Mouse (Mus musculus) inflammation-experienced regulatory T-cells, adult 6 months (primary cell): ENCODE data around the gene Olfr642. TPM values are rescaled to one million over a fixed set of nuclear protein-coding genes. Genes with fewer than 3 reads are reported as not detected.

Experiments
- ATAC-seq: one replicate; pipeline ENCODE4 v1.8.0; 2017
- polyA plus RNA-seq, 3 experiments: library from polyadenylated mRNA; unstranded; fragments of 100-300 nt; shearing (Covaris generic); gene quantifications; one replicate each; pipeline ENCODE4 v1.2.1; 2017

Gene Olfr642
- not detected for polyA plus RNA-seq

DNA sequence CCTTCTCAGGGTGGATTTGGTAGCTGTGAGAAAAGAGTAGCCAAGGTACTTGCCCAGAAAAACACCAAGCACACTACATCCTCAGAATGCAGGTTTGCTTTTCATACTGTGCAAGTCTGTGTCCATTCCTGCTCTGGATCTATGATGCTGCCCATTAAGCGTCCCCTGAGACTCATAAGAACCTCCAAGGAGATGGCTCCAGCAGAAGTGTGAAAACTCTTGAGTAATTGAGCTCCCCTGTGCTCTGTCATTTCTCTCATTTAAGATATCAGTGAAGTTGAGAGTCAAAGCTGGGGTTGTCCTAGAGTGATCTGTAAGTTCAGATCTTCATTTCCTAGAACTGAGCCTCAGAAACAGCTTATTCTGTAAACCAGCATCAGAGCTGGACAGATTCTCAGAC is at the start of gene Olfr642:
Gene Olfr642 (minus strand): TSS at position 101 of the 400 bp plus-strand sequence.
- no peak for ATAC-seq

DNA sequence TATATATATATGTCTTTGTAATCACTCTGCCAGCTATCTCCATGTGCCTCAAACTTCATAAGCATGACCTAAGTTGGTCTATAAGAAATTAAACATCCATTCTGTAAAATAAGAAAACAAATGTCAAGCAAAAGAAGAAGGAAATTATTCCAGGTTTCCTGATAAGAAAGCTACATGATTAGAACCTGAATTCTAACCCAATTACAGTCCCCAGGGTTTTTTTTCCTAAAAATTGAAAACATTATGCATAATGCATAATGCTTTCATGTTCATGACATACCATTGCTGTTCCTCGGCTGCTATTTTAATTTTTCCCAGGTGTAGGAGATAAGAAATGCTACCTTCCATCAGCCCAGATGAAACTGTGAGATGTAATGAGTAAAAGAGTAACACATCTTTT is 32.9 kb upstream of the Olfr642 start, which contains the start of gene Olfr645:
Gene Olfr645 (minus strand): TSS at position 101 of the 400 bp plus-strand sequence.
- no peak for ATAC-seq

DNA sequence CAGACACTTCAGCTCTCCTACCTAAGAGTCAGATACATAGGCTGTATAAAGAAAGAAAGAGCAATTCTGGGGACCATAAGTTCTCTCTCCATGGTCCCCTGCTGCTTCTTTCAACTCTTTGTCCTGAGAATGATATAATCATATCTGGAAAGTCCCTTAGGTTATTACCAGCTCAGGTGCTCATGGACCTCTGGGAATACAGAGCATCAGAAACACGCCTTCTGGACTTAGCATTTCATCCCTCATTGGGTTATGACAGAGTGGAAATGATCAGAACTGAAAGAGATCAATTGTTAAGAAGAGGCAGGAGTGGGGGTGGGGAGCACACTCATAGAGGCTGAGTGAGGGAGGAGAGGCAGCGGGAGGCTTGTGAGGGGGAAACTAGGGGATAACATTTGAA is 19.3 kb upstream of the Olfr642 start, which contains the start of gene Olfr644:
Gene Olfr644 (minus strand): TSS at position 101 of the 400 bp plus-strand sequence.
- ATAC-seq: no peak

DNA sequence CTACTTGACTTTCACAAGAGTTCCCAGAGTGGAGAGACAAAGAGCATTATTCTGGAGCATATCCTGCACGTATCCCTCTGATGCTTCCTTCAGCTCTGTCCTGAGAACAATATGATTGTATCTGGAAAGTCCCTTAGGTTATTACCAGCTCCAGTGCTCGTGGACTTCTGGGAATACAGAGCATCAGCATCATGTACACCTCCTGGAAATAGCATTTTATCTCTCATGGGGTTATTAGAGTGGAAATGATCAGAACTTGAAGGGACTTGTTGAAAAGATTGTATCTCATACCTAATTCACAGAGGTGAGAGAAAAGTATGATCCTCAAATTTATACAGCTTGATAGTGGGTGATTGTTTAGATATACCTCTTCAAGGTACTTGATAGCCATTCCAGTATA is 8.9 kb upstream of the Olfr642 start, which contains the start of gene 4930516K23Rik:
Gene 4930516K23Rik (minus strand): TSS at position 101 of the 400 bp plus-strand sequence.
- ATAC-seq: no peak

DNA sequence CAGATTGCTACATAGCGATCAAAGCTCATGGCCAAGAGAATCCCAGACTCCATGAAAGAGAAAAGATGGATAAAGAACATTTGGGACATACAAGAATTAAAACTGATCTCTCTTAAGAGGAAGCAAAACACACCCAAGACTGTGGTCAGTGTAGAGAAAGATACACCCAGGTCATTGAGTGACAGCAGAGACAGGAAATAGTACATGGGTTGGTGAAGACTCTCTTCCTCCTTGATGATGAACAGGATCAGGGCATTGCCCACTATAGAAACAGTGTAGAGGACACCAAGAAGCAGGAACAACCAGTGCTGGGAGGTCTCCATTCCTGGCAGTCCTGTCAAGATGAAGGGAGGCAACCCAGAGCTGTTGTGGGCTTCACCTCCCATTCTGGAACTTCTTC is 6.7 kb upstream of the Olfr642 start:
- ATAC-seq: no peak

DNA sequence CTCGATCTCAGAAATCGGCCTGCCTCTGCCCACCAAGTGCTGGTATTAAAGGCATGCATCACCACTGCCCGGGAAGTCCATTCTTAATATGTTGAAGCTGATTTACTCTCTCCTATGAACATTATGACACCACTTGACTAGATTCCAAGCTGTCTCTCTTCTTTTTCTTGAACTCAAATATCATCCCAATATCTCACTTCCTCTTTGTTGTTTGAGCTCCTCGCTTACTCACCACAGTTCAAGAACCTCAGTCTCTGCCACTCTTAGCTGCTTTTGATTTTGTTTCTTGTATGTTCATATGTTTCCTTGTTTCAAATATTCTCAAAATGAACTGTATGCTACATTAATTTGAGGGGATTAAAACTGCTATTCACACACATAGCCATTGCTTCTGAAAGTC is 1.7 kb downstream of the Olfr642 start:
- no peak for ATAC-seq

DNA sequence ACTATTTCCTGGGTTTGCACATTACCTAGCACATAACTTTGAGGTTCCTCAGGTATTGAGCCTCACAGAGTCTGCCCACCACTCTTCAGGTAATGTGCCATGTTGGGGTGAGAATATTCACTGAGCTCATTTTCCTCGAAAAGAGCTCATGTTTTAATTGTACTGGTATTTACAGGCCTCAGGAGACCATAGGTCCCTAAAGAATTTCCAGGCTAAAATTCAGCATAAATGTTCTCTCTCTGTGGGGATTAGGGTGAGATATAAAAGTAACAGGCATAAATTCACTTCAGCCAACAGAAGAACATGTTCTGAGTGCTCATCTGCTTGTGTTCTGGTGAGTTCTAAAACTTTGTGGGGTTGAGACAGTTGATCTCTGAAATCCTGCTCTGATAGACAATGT is 17.3 kb downstream of the Olfr642 start, which contains the start of gene Olfr641:
Gene Olfr641 (plus strand): TSS at position 301 of the 400 bp plus-strand sequence.
- ATAC-seq: no peak

DNA sequence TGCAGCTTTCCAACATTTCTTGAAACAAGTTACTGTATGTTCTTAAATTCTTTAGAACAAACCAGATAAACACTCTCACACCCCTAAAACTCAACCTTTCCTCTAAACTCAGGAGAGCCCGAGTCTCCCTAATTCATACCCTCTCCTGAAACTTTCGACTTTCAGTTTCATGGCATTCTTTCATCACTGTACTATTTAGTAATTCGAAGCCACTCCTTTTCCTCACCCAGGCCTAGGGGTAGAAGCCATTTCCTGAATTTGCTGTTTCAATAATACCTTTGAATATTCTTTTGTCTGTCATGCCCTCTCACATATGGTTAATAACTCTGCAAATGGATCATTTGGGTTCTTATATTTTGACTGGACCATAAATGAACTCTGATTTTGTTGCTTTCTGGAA is 25.5 kb downstream of the Olfr642 start:
- no peak for ATAC-seq

DNA sequence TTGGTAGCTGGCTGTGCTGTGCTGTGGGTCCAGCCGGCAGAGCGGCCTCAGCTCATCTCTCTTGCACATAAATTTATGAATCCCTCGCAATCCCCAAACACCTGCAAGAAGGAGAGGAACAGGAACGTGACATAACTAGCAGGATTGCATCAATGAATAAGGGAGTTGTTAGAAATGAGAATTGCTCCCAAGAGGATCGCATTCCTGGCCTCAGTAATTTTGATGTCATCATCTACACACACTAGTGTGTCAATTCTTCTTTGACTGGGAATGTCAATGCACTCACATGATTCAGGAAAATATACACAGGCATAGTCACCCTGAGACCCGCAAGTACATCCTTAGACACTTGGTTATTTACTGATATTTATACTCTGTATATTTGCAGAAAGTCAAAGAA is 27.0 kb downstream of the Olfr642 start, which contains the start of gene Olfr640:
Gene Olfr640 (minus strand): TSS at position 101 of the 400 bp plus-strand sequence.
- no peak for ATAC-seq

DNA sequence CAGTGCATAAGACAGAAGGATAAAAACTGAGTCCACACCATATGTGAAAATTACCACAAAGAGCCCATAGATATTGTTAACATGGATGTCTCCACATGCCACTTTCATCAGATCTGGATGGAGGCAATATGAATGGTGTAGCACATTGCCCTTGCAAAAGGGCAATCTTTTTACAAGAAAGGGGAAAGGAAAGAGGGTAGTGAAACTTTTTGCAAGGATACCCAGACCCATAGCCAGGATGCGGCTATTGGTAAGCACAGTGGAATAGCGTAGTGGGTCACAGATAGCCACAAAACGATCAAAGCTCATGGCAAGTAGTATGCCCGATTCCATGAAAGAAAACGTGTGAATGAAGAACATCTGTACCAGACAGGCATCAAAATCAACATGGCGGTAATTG is 30.8 kb downstream of the Olfr642 start:
- ATAC-seq: no peak

DNA sequence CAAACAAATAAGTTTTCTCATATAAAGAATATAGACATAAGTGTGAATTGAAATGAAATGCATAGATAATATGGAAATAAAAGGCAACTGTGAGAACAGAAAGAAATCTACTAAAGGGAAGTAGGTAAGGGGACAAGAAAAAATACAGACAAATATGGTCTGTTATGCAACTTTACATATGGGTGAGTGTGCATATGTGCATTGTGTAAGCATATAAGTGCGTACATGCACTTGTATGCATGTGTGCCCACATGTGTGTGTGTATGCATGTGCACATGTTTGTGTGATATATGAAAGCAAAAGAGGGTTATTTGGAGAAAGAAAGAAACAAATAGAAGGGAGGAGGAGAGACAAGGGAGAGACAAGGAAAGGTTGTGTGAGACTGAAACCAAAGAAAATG is 33.5 kb downstream of the Olfr642 start:
- ATAC-seq: no peak

DNA sequence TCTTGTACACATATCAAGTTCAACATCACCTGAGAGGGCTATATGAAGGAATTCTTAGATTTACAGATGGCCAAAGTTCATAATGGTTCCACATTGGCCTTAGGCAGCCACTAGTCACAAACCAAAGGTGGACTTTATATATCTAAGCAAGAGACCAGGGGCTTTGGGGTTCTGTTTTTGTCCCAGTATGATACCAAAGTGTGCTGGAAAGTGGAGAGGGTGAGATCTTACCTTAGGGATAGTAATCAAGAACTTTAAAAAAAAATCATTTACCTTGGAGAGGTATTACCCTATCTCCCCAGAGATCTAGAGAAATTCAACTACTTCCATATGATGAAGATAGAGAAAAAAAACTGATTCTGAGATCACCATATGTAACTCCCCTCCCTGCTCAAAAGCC is 35.3 kb downstream of the Olfr642 start, which contains the start of gene Olfr639:
Gene Olfr639 (minus strand): TSS at position 101 of the 400 bp plus-strand sequence.
- ATAC-seq: no peak

DNA sequence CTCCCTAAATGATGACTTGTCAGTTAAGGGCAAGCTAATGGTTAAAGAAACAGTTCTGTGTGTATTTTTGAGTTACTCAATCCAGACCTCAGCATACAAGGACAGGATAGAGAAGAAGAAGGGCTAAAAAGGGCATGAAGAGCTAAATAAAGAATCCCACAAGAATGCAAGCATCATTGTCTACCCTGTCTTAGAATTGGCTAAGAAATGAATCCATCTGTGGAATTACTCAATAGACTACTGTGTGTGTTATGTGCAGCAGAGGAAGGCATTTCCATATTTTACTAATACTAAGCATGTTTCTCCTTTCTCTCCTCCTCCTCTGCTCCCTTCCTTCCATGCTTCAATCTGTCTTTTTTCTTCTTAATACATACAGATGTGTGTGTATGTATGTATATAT is 53.3 kb downstream of the Olfr642 start:
- ATAC-seq: no peak

DNA sequence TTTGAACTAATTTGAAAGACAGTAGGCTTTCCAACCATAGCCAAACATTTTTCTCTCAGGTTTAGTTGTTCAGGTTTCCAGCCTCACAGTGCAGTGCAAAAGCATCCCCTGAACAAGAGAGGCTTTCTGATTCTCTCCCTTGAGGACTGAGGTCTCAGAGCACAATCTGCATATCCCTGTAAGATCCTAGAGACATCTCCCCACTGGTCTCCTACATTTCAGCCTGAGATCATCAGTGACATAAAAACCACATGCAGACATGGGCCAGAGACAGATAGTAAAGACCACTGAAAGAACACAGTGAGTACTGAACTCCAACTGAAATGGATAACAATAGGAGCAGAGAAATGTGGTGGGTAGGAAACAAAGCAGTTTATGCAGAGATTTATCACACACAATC is 54.0 kb downstream of the Olfr642 start, which contains the start of gene Olfr638:
Gene Olfr638 (plus strand): TSS at position 301 of the 400 bp plus-strand sequence.
- no peak for ATAC-seq

Other genes starting within 250 kb of the Olfr642 start
- gene Hbb-bt, start 238.7 kb downstream of the Olfr642 start, polyA plus RNA-seq: 1 to 10 TPM; 2.9 to 8.6 (median 3.0) TPM
- gene Hbb-bs, start 224.6 kb downstream of the Olfr642 start, polyA plus RNA-seq: 10 to 100 TPM in 2 of 3 experiments, 1 to 10 TPM in 1; 9.8 to 22.5 (median 18.1) TPM
- not detected for gene Hbb-bh2, start 212.1 kb downstream of the Olfr642 start, polyA plus RNA-seq
- not detected for gene Hbb-bh1, start 209.5 kb downstream of the Olfr642 start, polyA plus RNA-seq
- gene Hbb-y, start 199.4 kb downstream of the Olfr642 start, polyA plus RNA-seq: not detected
- gene Olfr66, start 166.4 kb downstream of the Olfr642 start, polyA plus RNA-seq: not detected
- not detected for gene Olfr64, start 158.2 kb downstream of the Olfr642 start, polyA plus RNA-seq
- not detected for gene Olfr65, start 149.2 kb downstream of the Olfr642 start, polyA plus RNA-seq
- not detected for gene Olfr631, start 123.8 kb downstream of the Olfr642 start, polyA plus RNA-seq
- not detected for gene Olfr632, start 118.3 kb downstream of the Olfr642 start, polyA plus RNA-seq
- gene Olfr633, start 108.2 kb downstream of the Olfr642 start, polyA plus RNA-seq: not detected
- under 1 TPM in 1 of 3 experiments, not detected in 2; 0.07 TPM for gene Olfr635, start 81.5 kb downstream of the Olfr642 start, polyA plus RNA-seq
- not detected for gene Olfr638, start 53.9 kb downstream of the Olfr642 start, polyA plus RNA-seq
- not detected for gene Olfr639, start 35.4 kb downstream of the Olfr642 start, polyA plus RNA-seq
- gene Olfr640, start 27.1 kb downstream of the Olfr642 start, polyA plus RNA-seq: not detected
- gene Olfr641, start 17.2 kb downstream of the Olfr642 start, polyA plus RNA-seq: not detected
- gene 4930516K23Rik, start 8.8 kb upstream of the Olfr642 start, polyA plus RNA-seq: not detected
- not detected for gene Olfr644, start 19.2 kb upstream of the Olfr642 start, polyA plus RNA-seq
- gene Olfr645, start 32.8 kb upstream of the Olfr642 start, polyA plus RNA-seq: not detected
- gene Olfr646, start 52.2 kb upstream of the Olfr642 start, polyA plus RNA-seq: not detected
- not detected for gene Ubqln5, start 77.2 kb upstream of the Olfr642 start, polyA plus RNA-seq
- not detected for gene Olfr643, start 84.7 kb upstream of the Olfr642 start, polyA plus RNA-seq
- not detected for gene Ubqln3, start 90.6 kb upstream of the Olfr642 start, polyA plus RNA-seq
- not detected for gene Ubqlnl, start 97.9 kb upstream of the Olfr642 start, polyA plus RNA-seq
- not detected for gene Olfm5, start 112.2 kb upstream of the Olfr642 start, polyA plus RNA-seq
- gene Olfr648, start 130.7 kb upstream of the Olfr642 start, polyA plus RNA-seq: under 1 TPM; 0.20 to 0.50 (median 0.25) TPM
- gene Olfr649, start 143.3 kb upstream of the Olfr642 start, polyA plus RNA-seq: not detected
- 1 to 10 TPM in 2 of 3 experiments, not detected in 1; 1.4 to 2.2 TPM for gene Trim6, start 166.1 kb upstream of the Olfr642 start, polyA plus RNA-seq
- 10 to 100 TPM; 50.1 to 60.0 (median 60.0) TPM for gene Trim34a, start 191.8 kb upstream of the Olfr642 start, polyA plus RNA-seq
- 10 to 100 TPM; 24.5 to 43.4 (median 41.7) TPM for gene Trim5, start 235.4 kb upstream of the Olfr642 start, polyA plus RNA-seq